Mouse (Mus musculus) lung, embryonic 14.5 days (tissue): Measurements from ENCODE around the gene Ptprg. TPM values are rescaled to one million over a fixed set of nuclear protein-coding genes. Genes with fewer than 3 reads are reported as not detected.
A peak's percentile ranks its signal among the peaks of the same experiment; 100 is the strongest.

Source experiments
- ATAC-seq: fragments of 200-750 bp; cut with Nextera tagmentation; 2 replicates; pipeline ENCODE4 v1.8.0; 2017; ENCODE audit warnings: mild to moderate bottlenecking, moderate TSS enrichment, moderate library complexity; ENCODE audit not compliant: insufficient read depth
- DNase-seq: peaks from one replicate; pipeline ENCODE4 v3.0.0-alpha.2; 2015
- H3K27ac ChIP-seq: fragments of 300-500 bp; sonication (generic); 2 replicates; pipeline ENCODE4 v1.5.1; 2014; ENCODE audit warnings: low read depth, mild to moderate bottlenecking, moderate library complexity
- H3K27me3 ChIP-seq: fragments of 300-500 bp; sonication (generic); 2 replicates; pipeline ENCODE4 v1.6.1; 2014; ENCODE audit warnings: low read length, control low read depth; ENCODE audit not compliant: insufficient read depth
- H3K36me3 ChIP-seq: fragments of 300-500 bp; sonication (generic); 2 replicates; pipeline ENCODE4 v1.6.1; 2014; ENCODE audit warnings: control low read depth; ENCODE audit not compliant: insufficient read depth
- H3K4me1 ChIP-seq: fragments of 300-500 bp; sonication (generic); 2 replicates; pipeline ENCODE4 v1.6.1; 2014; ENCODE audit warnings: antibody characterized with exemption, control low read depth; ENCODE audit not compliant: insufficient read depth
- H3K4me2 ChIP-seq: fragments of 300-500 bp; sonication (generic); 2 replicates; pipeline ENCODE4 v1.6.1; 2014; ENCODE audit warnings: mild to moderate bottlenecking
- H3K4me3 ChIP-seq: fragments of 300-500 bp; sonication (generic); 2 replicates; pipeline ENCODE4 v1.5.1; 2014; ENCODE audit warnings: low read depth, low read length
- H3K9ac ChIP-seq: fragments of 300-500 bp; sonication (generic); 2 replicates; pipeline ENCODE4 v1.6.1; 2014
- H3K9me3 ChIP-seq: fragments of 300-500 bp; sonication (generic); 2 replicates; pipeline ENCODE4 v1.6.1; 2016; ENCODE audit warnings: low read depth, low read length, control low read depth
- CTCF ChIP-seq: IDR thresholded peaks from 2 replicates; pipeline ENCODE4 v1.5.1; 2016; ENCODE audit warnings: antibody characterized with exemption, low read depth
- WGBS: fragments of 180-500 bp; shearing (Covaris S2); extraction: QIAGEN DNeasy Blood & Tissue Kit; methylation state at CpG from one replicate; pipeline ENCODE4 v1.1.7; 2014; 5-methylcytosine and 5-hydroxymethylcytosine counted together
- polyA plus RNA-seq: library from polyadenylated mRNA; unstranded; fragments of >200 nt; fragmentation: Nextera tagmentation; extraction: Ambion mirVana; gene quantifications from 2 replicates; pipeline ENCODE4 v1.2.1, GENCODE M21; 2014

Ptprg gene
- polyA plus RNA-seq, 1 experiment from 2014 or later = 43.2 TPM

DNA sequence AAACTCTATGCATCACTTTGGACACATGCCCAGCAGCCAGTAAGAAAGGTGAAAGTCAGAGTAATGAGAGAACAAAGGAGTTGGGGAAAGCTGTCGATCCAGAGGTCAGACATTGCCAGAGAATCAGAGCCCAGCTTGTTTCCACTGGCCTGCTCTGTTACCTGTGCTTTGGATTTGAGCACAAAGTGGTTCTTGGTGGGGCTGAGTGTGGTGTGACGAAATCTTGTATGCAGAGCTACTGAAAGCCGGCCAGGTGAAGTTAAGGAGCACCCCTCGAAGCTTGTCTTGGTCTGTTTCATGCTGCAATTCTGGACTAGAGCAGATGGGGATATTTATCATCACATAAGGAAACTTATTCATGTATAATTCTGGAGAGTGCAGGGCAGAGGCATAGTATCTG lies 145.5 kb downstream of the Ptprg start:
- no peak overlapping the region for H3K4me2 ChIP-seq
- H3K9me3 ChIP-seq = no peaks in the 10 kb centered on the region
- H3K4me1 ChIP-seq = no peaks in the 10 kb centered on the region; the same call in 1 of the 2 replicates
- no peak for ATAC-seq
- H3K27me3 ChIP-seq = no peaks in the 10 kb centered on the region
- no peak for TF ChIP-seq CTCF
- H3K4me3 ChIP-seq = no peak overlapping the region
- no peak overlapping the region for H3K9ac ChIP-seq
- peak; percentile 16 for DNase-seq
- H3K36me3 ChIP-seq = no peaks in the 10 kb centered on the region
- WGBS = 59% methylated on average over 4 of the region's 4 CpGs
- H3K27ac ChIP-seq = no peak overlapping the region

DNA sequence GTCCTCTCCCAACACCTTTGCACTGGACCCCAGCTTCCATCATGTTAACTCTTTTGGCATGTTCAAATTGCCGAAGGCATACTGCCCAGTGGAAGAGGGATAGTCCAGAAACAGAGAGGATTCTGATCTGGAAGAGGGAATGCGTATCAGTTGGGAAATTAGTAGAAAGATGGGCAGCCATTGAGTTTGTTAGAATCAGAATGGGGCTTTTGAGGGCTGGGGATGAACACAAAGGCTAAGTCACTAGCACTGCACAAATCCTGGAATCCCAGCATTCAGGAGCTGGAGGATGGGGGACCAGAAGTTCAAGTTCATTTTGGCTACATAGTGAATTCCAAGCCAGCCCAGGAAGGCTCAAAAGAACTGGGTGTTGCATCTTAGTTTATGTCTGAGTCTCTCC lies 146.3 kb downstream of the Ptprg start:
- no peak for ATAC-seq
- Histone ChIP-seq H3K4me1 (no peaks in the 10 kb centered on the region; the same call in 1 of the 2 replicates), H3K9ac (no peak overlapping the region), H3K4me3 (no peak overlapping the region), H3K36me3 (no peaks in the 10 kb centered on the region), H3K4me2 (no peak overlapping the region), H3K27ac (no peak overlapping the region), H3K9me3 (no peaks in the 10 kb centered on the region), H3K27me3 (no peaks in the 10 kb centered on the region)
- no peak for DNase-seq
- WGBS = 88% methylated on average over 2 of the region's 2 CpGs
- TF ChIP-seq CTCF = no peak

DNA sequence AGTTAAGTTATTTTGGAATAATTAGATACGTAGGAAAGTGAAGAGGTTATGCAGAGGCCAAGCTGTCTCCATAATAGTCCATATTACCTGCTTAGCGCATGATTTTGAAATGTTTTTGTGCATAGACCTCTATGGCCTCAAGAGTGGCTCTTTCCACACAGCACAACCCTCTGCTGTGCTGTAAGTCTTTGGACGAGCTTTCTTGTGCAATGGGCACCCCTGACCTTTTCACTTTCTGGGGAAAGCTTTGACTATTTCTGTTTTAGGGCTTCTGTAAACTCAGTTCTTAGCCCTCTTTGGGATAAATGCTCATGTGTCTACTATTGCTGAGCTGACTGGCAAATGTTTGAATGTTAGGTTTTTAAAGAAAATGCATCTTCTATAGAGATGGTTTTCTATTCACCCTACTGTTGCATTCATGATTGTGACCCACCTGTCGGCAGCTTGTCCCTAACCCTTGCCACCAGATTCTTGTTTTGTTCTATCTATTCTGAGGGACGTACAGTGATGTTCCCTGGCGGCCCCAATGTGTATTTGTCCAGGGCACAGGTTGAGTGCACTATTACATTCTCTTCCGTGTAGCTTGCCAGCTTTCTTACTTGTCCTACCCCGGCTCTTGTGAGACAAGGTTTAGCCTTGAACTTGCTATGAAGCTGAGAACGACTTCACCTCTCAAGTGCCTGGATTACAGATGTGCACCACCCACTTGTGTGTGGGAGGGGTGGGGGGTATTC lies 148.4 kb downstream of the Ptprg start:
- H3K27me3 ChIP-seq = no peaks in the 10 kb centered on the region
- H3K4me2 ChIP-seq = no peak overlapping the region
- DNase-seq (no peak), ATAC-seq (no peak)
- H3K4me3 ChIP-seq = no peak overlapping the region
- H3K36me3 ChIP-seq = no peaks in the 10 kb centered on the region
- H3K9me3 ChIP-seq = no peaks in the 10 kb centered on the region
- H3K27ac ChIP-seq = no peak overlapping the region
- TF ChIP-seq CTCF = no peak
- WGBS = 63% methylated on average over 9 of the region's 9 CpGs
- no peak overlapping the region for H3K9ac ChIP-seq
- H3K4me1 ChIP-seq = no peaks in the 10 kb centered on the region; the same call in 1 of the 2 replicates

DNA sequence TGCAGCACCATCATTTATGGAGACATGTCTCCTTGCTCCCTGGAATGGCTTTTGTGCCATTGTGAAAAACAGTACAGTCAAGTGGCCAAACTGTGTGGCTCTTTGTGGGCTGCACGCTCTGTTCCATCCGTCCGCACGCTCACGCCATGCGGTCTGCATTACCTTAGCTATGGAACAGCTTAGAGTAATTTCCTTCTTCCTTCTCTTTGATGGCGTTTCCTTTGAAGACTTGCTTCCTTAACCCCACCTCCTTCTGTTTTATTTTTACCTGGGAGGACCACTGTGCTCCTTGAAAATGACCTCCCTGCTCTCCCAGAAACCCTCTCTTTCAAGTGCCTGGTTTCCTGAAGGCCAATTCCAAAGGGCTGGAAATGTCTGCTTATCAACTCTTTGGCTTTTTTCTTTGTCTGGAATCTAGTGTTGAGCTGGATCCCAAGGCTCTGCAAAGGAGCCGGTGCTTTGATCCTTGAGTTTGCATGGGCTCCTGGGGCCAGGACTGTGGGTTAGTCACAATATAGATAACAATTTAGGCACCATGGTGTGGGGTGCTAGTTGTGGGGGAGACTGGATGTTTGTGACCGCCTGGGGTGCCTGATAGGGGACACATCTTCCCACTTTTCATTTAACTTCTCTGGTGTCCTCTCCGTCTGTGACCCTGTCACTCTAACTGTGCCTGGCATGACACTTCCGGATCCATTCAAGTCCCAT lies 149.6 kb downstream of the Ptprg start:
- WGBS = 60% methylated on average over 11 of the region's 11 CpGs
- no peak overlapping the region; the same call in 1 of the 2 replicates for H3K27ac ChIP-seq
- no peaks in the 10 kb centered on the region for H3K36me3 ChIP-seq
- no peak for TF ChIP-seq CTCF
- ATAC-seq = peak; percentile 35; the same call in 1 of the 2 replicates
- no peak overlapping the region for H3K9ac ChIP-seq
- no peaks in the 10 kb centered on the region; the same call in 1 of the 2 replicates for H3K4me1 ChIP-seq
- no peaks in the 10 kb centered on the region for H3K27me3 ChIP-seq
- DNase-seq = peak; percentile 37
- no peaks in the 10 kb centered on the region for H3K9me3 ChIP-seq
- no peak overlapping the region for H3K4me2 ChIP-seq
- no peak overlapping the region for H3K4me3 ChIP-seq

DNA sequence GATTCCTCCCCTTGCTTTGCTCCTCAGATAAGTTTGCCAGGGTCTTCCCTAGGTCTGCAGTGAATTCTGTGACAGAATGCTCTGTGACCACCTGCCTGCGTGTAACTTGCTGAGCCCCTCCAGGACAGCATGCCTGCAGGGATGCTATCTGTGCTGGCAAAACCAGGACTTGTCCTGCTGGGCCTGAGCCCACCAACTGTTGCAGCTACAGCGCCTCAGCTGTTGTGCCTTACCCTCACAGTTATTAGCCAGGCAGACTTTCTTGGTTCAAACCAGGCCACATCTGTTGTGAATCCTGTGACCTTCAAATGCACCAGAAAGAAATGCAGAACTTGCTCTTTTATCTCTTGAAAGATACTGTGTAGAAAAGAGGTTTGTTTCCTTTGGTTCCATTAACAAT lies 151.5 kb downstream of the Ptprg start:
- WGBS = 32% methylated on average over 2 of the region's 2 CpGs
- no peak for TF ChIP-seq CTCF
- no peak overlapping the region for H3K4me2 ChIP-seq
- no peak for DNase-seq
- no peak overlapping the region for H3K27ac ChIP-seq
- H3K27me3 ChIP-seq = no peaks in the 10 kb centered on the region
- H3K9me3 ChIP-seq = no peaks in the 10 kb centered on the region
- H3K4me3 ChIP-seq = no peak overlapping the region
- H3K4me1 ChIP-seq = no peaks in the 10 kb centered on the region; the same call in 1 of the 2 replicates
- no peaks in the 10 kb centered on the region for H3K36me3 ChIP-seq
- no peak for ATAC-seq
- H3K9ac ChIP-seq = no peak overlapping the region

DNA sequence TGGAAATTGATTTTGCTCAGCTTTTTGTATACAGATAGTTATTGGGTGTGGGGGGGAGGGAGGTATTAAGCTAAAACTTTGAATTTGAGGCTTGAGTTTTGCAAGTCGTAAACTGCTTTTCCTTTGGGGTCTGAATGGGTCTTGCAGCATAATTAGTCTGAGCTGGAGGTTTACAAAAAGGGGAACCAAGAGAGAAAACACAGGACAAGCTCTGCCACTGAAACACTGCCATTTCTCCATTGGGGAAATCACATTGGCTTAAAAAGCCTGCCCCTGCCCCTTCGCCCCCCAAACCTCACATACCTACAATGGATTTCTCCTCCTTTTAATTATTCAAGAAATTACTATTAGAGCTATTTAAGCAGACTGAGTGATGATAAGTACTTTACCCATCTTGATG lies 156.0 kb downstream of the Ptprg start:
- TF ChIP-seq CTCF = no peak
- H3K4me2 ChIP-seq = no peak overlapping the region
- H3K4me1 ChIP-seq = no peaks in the 10 kb centered on the region
- no peak overlapping the region for H3K9ac ChIP-seq
- no peak for ATAC-seq
- H3K36me3 ChIP-seq = no peaks in the 10 kb centered on the region
- no peak for DNase-seq
- WGBS = 82% methylated on average over 2 of the region's 2 CpGs
- H3K4me3 ChIP-seq = no peak overlapping the region
- no peak overlapping the region for H3K27ac ChIP-seq
- no peaks in the 10 kb centered on the region for H3K27me3 ChIP-seq
- no peaks in the 10 kb centered on the region for H3K9me3 ChIP-seq

DNA sequence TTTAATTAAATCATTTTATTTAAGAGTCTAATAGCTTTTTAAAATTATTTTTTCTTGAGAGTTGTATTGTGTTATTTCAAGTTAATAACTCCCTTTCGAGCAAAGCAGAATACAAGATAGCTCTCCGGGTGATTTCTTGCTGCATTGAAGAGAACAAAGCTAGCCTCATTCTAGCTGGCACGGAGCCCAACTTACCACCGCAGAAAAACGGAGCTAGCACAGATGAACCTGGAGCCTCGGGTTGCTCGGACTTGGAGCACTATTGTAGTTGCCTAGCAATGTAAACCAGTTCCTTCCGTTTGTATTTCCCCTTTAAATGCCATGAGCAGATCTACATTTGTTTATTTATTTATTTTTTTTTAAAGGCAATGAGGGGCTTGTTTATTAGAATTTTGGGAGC lies 156.5 kb downstream of the Ptprg start:
- H3K27ac ChIP-seq = no peak overlapping the region
- no peaks in the 10 kb centered on the region for H3K4me1 ChIP-seq
- WGBS = 45% methylated on average over 8 of the region's 8 CpGs
- no peak overlapping the region for H3K9ac ChIP-seq
- no peaks in the 10 kb centered on the region for H3K9me3 ChIP-seq
- DNase-seq (peak; percentile 73), ATAC-seq (no peak)
- H3K4me2 ChIP-seq = no peak overlapping the region
- TF ChIP-seq CTCF = no peak
- H3K4me3 ChIP-seq = no peak overlapping the region
- no peaks in the 10 kb centered on the region for H3K36me3 ChIP-seq
- H3K27me3 ChIP-seq = no peaks in the 10 kb centered on the region
